Mouse (Mus musculus) heart, embryonic 16.5 days (tissue): ENCODE measurements at regions not wholly inside any gene's neighbourhood (a gene's known extent, or its start where the extent isn't known, plus 50 kb on each side); places are given as distances from the start of the nearest gene placed in this dataset.
"Not testable (repeated sequence)": the region's sequence is repeated elsewhere in the genome, so short reads cannot be mapped to it uniquely, and the experiment has no call there.

Experiments
- ATAC-seq: fragments of 200-750 bp; cut with Nextera tagmentation; replicated peaks from 2 replicates; pipeline ENCODE4 v1.8.0; 2017; ENCODE audit warnings: moderate number of reproducible peaks; ENCODE audit not compliant: insufficient read depth, low FRiP score; ENCODE audit errors: extremely low read depth
- H3K27ac ChIP-seq: fragments of 300-500 bp; sonication (generic); 2 replicates; pipeline ENCODE4 v1.5.1; 2014; ENCODE audit warnings: mild to moderate bottlenecking, low read length, control low read depth, moderate library complexity
- H3K27me3 ChIP-seq: fragments of 300-500 bp; sonication (generic); 2 replicates; pipeline ENCODE4 v1.6.1; 2014; ENCODE audit warnings: low read length, mixed read lengths; ENCODE audit not compliant: control insufficient read depth, insufficient read depth
- H3K36me3 ChIP-seq: fragments of 300-500 bp; sonication (generic); 2 replicates; pipeline ENCODE4 v1.6.1; 2014; ENCODE audit not compliant: control insufficient read depth, insufficient read depth
- H3K4me1 ChIP-seq: fragments of 300-500 bp; sonication (generic); 2 replicates; pipeline ENCODE4 v1.6.1; 2014; ENCODE audit warnings: low read length, mixed read lengths; ENCODE audit not compliant: control insufficient read depth, insufficient read depth
- H3K4me2 ChIP-seq: fragments of 300-500 bp; sonication (generic); 2 replicates; pipeline ENCODE4 v1.6.1; 2014; ENCODE audit warnings: low read depth, mild to moderate bottlenecking, control low read depth, low read length
- H3K4me3 ChIP-seq: fragments of 300-500 bp; sonication (generic); 2 replicates; pipeline ENCODE4 v1.5.1; 2014; ENCODE audit warnings: mild to moderate bottlenecking, control low read depth, low read length
- H3K9ac ChIP-seq: fragments of 300-500 bp; sonication (generic); 2 replicates; pipeline ENCODE4 v1.6.1; 2014; ENCODE audit warnings: low read length, control low read depth
- H3K9me3 ChIP-seq: fragments of 300-500 bp; sonication (generic); replicated peaks from 2 replicates; pipeline ENCODE4 v1.6.1; 2016; ENCODE audit warnings: low read length; ENCODE audit not compliant: control insufficient read depth
- WGBS: fragments of 180-500 bp; shearing (Covaris S2); extraction: QIAGEN DNeasy Blood & Tissue Kit; methylation state at CpG from one replicate; pipeline ENCODE4 v1.1.7; 2014; 5-methylcytosine and 5-hydroxymethylcytosine counted together

DNA sequence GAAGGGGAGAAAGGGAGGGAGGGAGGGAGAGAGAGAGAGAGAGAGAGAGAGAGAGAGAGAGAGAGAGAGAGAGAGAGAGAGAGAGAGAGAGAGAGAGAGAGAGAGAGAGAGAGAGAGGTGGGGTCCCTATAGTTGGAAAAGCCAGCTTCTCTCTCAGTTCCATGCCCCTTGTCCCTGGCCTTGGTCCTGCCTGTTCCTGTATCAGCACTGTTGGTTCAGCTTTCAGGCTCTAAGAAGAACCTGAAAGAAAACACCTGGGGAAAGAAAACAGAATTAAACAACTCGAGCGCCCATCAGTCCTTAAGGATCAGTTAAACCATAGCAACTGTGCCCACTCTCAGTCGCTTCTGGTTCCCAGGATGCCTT is 160.5 kb upstream of the Myt1l start:
- ATAC-seq, H3K4me1 ChIP-seq, H3K9me3 ChIP-seq, H3K36me3 ChIP-seq, H3K4me3 ChIP-seq, H3K27me3 ChIP-seq, H3K27ac ChIP-seq, H3K9ac ChIP-seq: not testable (repeated sequence)
- peak overlapping the region; percentile 57 for H3K4me2 ChIP-seq
- 44% methylated on average over 3 of the region's 3 CpGs for WGBS

DNA sequence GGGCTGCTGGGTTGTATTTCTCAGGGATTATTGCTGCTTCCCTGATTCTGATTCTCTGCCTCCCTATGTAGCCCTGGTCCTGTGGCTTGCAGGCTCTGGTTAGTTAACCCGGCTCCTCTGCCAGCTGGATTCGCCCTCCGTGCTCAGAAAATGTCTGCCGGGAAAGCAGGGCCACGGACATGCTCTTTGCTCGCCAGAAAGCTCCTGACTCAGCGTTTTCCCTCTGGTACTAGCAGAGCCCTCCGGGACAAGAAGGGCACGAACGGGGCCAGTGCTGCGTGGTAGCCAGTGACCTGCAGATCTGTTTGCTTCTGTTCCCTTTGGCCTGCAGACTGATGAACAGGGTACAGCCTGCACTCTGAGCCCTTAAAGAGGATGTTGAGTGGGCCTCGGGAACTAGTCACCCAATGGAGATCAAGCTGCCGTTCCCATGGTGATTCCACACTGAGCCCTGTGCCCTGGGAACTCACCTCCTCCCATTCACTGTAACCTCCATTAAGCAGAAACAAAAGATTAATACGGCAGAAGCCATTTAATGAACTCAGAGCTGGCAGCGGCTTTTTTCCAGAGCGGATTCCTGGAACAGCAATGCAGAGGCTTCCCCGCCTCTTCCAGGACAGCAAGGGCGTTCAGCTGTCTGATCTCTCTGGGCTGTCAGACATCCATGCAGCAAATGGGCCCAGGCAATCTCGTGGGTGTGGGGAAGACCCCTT is 159.9 kb upstream of the Myt1l start:
- no peak overlapping the region for H3K9ac ChIP-seq
- no peaks in the 10 kb centered on the region for H3K36me3 ChIP-seq
- peak overlapping the region; percentile 57 for H3K4me2 ChIP-seq
- H3K27me3 ChIP-seq: no peaks in the 10 kb centered on the region
- H3K4me3 ChIP-seq: peak overlapping the region; percentile 21; the same call in 1 of the 2 replicates
- WGBS: 22% methylated on average over 19 of the region's 19 CpGs
- no peak overlapping the region for H3K27ac ChIP-seq
- H3K4me1 ChIP-seq: peaks cover 7% of the 10 kb centered on the region; the same call in 1 of the 2 replicates
- ATAC-seq: no peak
- no peaks in the 10 kb centered on the region for H3K9me3 ChIP-seq

DNA sequence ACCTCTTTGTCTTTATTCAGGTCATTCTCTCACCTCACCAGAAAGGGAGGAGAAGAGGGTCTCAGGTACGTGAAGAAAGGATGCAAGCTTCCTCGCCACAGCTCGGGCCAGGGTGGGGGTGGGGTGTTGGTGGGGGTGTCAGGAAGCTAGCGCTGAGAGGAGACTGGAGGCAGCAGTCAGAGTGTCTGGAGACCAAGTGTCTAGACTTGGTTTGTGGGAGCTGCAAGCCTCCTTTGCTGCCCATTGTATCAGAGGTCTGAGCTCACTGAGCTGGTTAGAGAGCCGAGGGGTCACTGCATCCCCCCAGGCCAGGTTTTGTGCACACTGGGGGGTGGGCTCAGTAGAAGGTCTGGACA is 159.4 kb upstream of the Myt1l start:
- no peak overlapping the region for H3K27ac ChIP-seq
- H3K4me3 ChIP-seq: no peak overlapping the region
- H3K9ac ChIP-seq: no peak overlapping the region
- 36% methylated on average over 5 of the region's 5 CpGs for WGBS
- H3K9me3 ChIP-seq: no peaks in the 10 kb centered on the region
- H3K36me3 ChIP-seq: no peaks in the 10 kb centered on the region
- peaks cover 7% of the 10 kb centered on the region; the same call in 1 of the 2 replicates for H3K4me1 ChIP-seq
- peak overlapping the region; percentile 57 for H3K4me2 ChIP-seq
- no peaks in the 10 kb centered on the region for H3K27me3 ChIP-seq
- ATAC-seq: no peak

DNA sequence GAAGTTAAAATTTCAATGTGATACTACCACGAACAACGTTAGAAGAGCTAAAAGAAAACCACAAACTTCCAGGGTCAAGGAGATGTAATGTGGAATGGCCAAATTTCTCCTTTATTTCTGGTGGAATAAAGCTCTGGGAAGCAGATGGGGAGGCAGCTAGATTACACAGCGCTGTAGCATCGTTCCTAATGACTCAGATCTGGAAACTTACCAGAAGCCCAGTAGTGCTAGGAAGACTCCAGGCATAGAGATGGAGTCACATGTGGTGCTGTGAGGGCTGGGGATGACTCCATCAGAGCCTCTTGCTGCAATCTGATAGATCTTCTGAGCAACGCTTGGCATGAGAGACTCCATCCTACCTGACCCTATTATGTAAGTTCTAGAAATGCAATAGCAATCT is 136.4 kb upstream of the Myt1l start:
- ATAC-seq: no peak
- H3K4me2 ChIP-seq: no peak overlapping the region
- no peak overlapping the region for H3K27ac ChIP-seq
- H3K36me3 ChIP-seq: no peaks in the 10 kb centered on the region
- H3K4me1 ChIP-seq: 0 out of 2 replicates have a peak, but pooled peaks cover 4% of the 10 kb centered on the region
- H3K9me3 ChIP-seq: no peaks in the 10 kb centered on the region
- WGBS: 80% methylated on average over 5 of the region's 5 CpGs
- no peaks in the 10 kb centered on the region for H3K27me3 ChIP-seq
- no peak overlapping the region for H3K4me3 ChIP-seq
- no peak overlapping the region for H3K9ac ChIP-seq

DNA sequence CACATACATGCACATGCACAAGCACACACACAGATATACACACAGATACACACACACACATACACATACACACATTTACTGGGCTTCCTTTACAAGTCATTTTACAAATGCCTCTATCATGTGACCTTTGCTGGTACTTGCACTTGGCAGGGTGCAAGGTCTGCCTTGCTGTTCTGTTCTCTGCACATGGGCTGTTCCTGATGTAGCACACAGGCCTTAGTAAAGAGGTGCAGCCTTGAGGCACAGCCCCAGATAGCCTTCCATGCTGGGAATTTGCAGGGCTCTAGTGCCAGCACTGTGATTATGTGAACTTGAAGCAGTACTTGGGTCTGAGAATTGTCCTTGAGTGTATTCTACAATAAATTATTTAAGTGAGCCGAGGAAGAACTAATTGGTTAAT is 133.9 kb upstream of the Myt1l start:
- Histone ChIP-seq H3K27ac (no peak overlapping the region), H3K4me3 (no peak overlapping the region), H3K36me3 (no peaks in the 10 kb centered on the region), H3K27me3 (no peaks in the 10 kb centered on the region), H3K9ac (no peak overlapping the region), H3K4me2 (no peak overlapping the region), H3K4me1 (0 out of 2 replicates have a peak, but pooled peaks cover 4% of the 10 kb centered on the region), H3K9me3 (no peaks in the 10 kb centered on the region)
- WGBS: 83% methylated on average over 1 of the region's 1 CpGs
- no peak for ATAC-seq

DNA sequence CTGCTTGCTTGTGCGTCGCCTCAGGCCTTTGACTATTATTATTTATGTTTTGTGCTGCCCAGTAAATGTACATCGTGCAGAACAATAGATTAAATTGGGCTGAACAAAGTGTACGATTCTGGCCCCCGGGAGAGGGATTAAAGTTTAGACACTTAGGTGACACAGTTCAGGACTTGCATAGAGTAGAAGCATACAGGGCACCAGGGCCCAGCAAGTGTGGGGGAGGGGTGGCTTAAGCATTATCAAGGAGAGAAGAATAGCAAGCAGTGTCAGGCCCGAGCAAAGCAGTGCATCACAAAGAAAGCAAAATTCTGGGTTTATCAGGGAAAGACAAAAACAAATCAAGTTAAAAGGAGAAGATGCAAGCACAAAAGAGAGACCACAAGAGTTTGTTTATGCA is 133.3 kb upstream of the Myt1l start:
- no peak overlapping the region for H3K4me3 ChIP-seq
- no peak overlapping the region for H3K27ac ChIP-seq
- H3K4me2 ChIP-seq: no peak overlapping the region
- H3K9me3 ChIP-seq: no peaks in the 10 kb centered on the region
- WGBS: 64% methylated on average over 6 of the region's 6 CpGs
- no peak overlapping the region for H3K9ac ChIP-seq
- H3K4me1 ChIP-seq: 0 out of 2 replicates have a peak, but pooled peaks cover 4% of the 10 kb centered on the region
- H3K36me3 ChIP-seq: no peaks in the 10 kb centered on the region
- ATAC-seq: no peak
- H3K27me3 ChIP-seq: no peaks in the 10 kb centered on the region

DNA sequence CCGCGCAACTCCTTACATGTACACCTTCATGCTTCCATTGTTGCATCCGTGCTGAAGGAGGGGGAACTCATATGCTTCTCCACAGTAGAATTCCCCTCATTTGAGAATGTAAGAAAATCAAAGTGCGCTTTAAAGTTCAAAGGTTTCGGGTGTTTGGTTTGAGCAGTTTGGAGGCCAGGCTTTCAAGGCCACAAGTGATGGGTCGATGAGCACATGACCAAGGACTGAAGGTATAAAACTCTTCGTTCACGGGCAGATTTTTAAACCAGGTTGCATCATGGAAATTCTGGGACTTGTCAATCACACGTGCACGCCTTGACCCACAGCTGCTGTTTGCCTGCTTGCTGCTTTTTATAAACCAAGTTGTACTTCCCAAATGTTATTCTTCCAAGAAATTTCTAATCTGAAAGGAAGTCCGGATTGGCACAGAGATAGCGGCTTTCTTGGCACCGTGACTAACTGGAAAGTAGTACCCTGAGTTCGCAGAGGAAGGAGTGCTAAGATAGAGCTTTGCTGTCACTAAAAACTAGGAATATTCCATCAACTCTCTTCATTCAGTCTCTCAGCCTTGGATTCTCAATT is 132.7 kb upstream of the Myt1l start:
- no peaks in the 10 kb centered on the region for H3K9me3 ChIP-seq
- no peak overlapping the region for H3K9ac ChIP-seq
- 66% methylated on average over 14 of the region's 14 CpGs for WGBS
- no peak overlapping the region for H3K4me3 ChIP-seq
- no peak overlapping the region for H3K27ac ChIP-seq
- H3K36me3 ChIP-seq: no peaks in the 10 kb centered on the region
- no peaks in the 10 kb centered on the region for H3K27me3 ChIP-seq
- no peak overlapping the region for H3K4me2 ChIP-seq
- no peak for ATAC-seq
- 0 out of 2 replicates have a peak, but pooled peaks cover 4% of the 10 kb centered on the region for H3K4me1 ChIP-seq

DNA sequence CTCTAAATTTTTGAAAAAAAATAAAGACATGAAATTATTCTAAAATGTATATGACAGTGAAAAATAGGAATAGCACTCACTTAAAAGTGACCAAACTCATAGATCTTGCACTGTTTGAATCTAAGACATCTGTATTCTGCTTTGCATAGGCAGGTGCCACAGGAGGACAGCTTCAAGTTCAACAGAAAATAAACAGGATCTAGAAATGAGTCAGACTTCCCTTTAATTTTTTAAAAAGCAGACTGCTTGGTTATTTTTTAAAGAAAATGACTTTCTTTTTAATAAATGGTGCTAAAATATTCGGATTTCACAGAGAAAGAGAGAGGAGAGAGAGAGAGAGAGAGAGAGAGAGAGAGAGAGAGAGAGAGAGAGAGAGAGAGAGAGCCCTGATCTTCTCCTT is 123.8 kb upstream of the Myt1l start:
- 26% methylated on average over 1 of the region's 1 CpGs for WGBS
- Histone ChIP-seq H3K27me3 (no peaks in the 10 kb centered on the region), H3K9ac (no peak overlapping the region), H3K4me3 (no peak overlapping the region), H3K9me3 (no peaks in the 10 kb centered on the region), H3K36me3 (no peaks in the 10 kb centered on the region), H3K4me1 (no peaks in the 10 kb centered on the region), H3K4me2 (no peak overlapping the region), H3K27ac (no peak overlapping the region)
- no peak for ATAC-seq

DNA sequence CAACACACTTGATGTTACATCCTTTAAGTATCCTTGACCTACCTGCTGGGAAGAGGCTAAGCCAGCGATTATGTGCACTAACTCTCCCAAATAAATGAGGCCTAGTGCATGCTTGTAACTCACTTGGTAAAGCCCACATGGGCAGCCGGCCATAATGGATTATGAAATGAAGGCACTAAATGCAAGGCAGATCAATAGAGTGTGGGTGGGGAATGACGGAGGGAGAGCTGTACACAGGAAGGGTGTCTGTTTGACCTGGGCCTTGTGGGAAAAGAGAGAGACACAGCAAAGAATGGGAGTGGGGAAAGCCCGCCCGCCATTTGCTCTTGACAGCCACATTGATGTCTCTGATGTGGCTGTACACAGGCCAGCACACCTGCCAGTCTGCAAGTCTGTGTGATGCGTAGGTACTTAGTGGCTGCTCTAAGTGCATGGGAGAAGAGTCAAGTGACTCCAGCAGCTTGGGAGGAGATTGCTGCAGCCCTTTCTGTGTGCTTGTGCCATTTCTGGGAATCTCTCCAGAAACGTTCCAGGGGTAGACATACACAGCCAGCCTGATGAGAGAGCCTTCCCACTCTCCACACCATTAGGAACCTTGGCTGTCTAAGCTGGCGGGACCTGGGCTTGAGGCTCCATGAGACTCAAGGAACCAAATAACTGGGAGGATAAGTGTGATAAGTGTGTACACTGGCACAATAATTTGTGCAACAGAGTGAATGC is 118.7 kb upstream of the Myt1l start:
- no peaks in the 10 kb centered on the region for H3K9me3 ChIP-seq
- H3K9ac ChIP-seq: no peak overlapping the region
- WGBS: 85% methylated on average over 8 of the region's 8 CpGs
- no peaks in the 10 kb centered on the region for H3K36me3 ChIP-seq
- no peak overlapping the region for H3K27ac ChIP-seq
- peaks cover 7% of the 10 kb centered on the region; the same call in 1 of the 2 replicates for H3K4me1 ChIP-seq
- no peak overlapping the region for H3K4me3 ChIP-seq
- ATAC-seq: no peak
- H3K27me3 ChIP-seq: no peaks in the 10 kb centered on the region
- no peak overlapping the region for H3K4me2 ChIP-seq
